Mouse (Mus musculus) spleen, adult 2 months (tissue): ENCODE results near the gene Etv6.

Experiments used
- CTCF ChIP-seq: fragments of 200-500 bp; IDR thresholded peaks from 2 replicates; pipeline ENCODE4 v1.5.1; 2011; ENCODE audit warnings: mild to moderate bottlenecking, inconsistent platforms; ENCODE audit not compliant: insufficient read depth, insufficient read length, insufficient replicate concordance; ENCODE audit errors: extremely low read depth
- POLR2A ChIP-seq: fragments of 200-500 bp; IDR thresholded peaks from 2 replicates; pipeline ENCODE4 v1.6.1; 2011; ENCODE audit warnings: low read depth, low read length, inconsistent platforms

- TF ChIP-seq CTCF: no peak
- no peak for TF ChIP-seq POLR2A
Observed at GRCm38 (mm10) chr6:134248720-134249119, 213.2 kb downstream of the Etv6 start.
